Mouse (Mus musculus) lung, adult 2 months (tissue): ENCODE results near the gene Rasal2.

Experiments used
- CTCF ChIP-seq: fragments of 200-500 bp; IDR thresholded peaks from 2 replicates; pipeline ENCODE4 v1.5.1; 2011; ENCODE audit warnings: mild to moderate bottlenecking, low read length, control low read depth; ENCODE audit not compliant: insufficient read depth
- POLR2A ChIP-seq: fragments of 200-500 bp; IDR thresholded peaks from 2 replicates; pipeline ENCODE4 v1.6.1; 2011; ENCODE audit warnings: low read depth, mild to moderate bottlenecking, control low read depth, low read length, borderline replicate concordance; ENCODE audit errors: extremely low read depth

DNA sequence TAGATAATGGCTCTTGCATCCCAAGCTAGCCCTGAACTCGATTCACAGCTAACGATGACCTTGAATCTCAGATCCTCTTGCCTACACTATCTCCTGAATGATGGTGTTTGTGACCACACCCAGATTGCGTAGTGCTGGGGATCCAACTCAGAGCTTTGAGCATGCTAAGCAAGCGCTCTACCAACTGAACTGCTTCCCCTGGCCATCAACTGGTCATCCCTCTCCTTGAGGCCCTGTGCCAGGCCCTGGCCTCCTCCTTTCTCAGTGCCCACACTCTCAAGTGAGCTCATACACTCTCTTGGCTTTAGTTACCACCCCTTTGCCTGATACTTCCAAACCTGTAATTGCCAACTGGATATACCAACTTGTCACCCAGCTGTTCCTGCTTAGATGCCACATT is 22.0 kb upstream of the Rasal2 start:
- TF ChIP-seq CTCF (no peak), POLR2A (no peak)
